Mouse (Mus musculus) myocyte (in vitro differentiated cells): ENCODE data around the gene Dgki. TPM values are rescaled to one million over a fixed set of nuclear protein-coding genes. Genes with fewer than 3 reads are reported as not detected.

ENCODE experiments used
- H3K27me3 ChIP-seq: one replicate; pipeline ENCODE4 v1.6.1; 2011; ENCODE audit not compliant: control insufficient read depth, insufficient read depth, insufficient read length
- H3K36me3 ChIP-seq: one replicate; pipeline ENCODE4 v1.6.1; 2011; ENCODE audit not compliant: control insufficient read depth, insufficient read depth
- H3K4me2 ChIP-seq: one replicate; pipeline ENCODE4 v1.6.1; 2011; ENCODE audit warnings: low read depth, control low read depth
- H3K4me3 ChIP-seq: one replicate; pipeline ENCODE4 v1.5.1; 2011; ENCODE audit warnings: mild to moderate bottlenecking, control low read depth, moderate library complexity
- H3K79me2 ChIP-seq: one replicate; pipeline ENCODE4 v1.6.1; 2011; ENCODE audit not compliant: control insufficient read depth, insufficient read depth
- H3ac ChIP-seq: one replicate; pipeline ENCODE4 v1.6.1; 2011; ENCODE audit not compliant: control insufficient read depth, insufficient read length
- CEBPB ChIP-seq: IDR thresholded peaks from 2 replicates; pipeline ENCODE4 v1.6.1; 2011; ENCODE audit warnings: mild to moderate bottlenecking, moderate library complexity; ENCODE audit not compliant: poor library complexity, insufficient read depth, severe bottlenecking
- E2F4 ChIP-seq: IDR thresholded peaks from one replicate; pipeline ENCODE4 v1.6.1; 2011; ENCODE audit warnings: mild to moderate bottlenecking, control low read depth, moderate library complexity; ENCODE audit not compliant: insufficient read depth
- MAX ChIP-seq: IDR thresholded peaks from one replicate; pipeline ENCODE4 v1.6.1; 2011; ENCODE audit warnings: low read depth, mild to moderate bottlenecking, control low read depth
- MYOD1 ChIP-seq, 3 experiments: IDR thresholded peaks; one replicate each; pipeline ENCODE4 v1.6.1; 2011; ENCODE audit warnings: control low read depth in 2 of 3, low read depth in 2 of 3, mild to moderate bottlenecking in 2 of 3, moderate library complexity in 1 of 3; ENCODE audit not compliant: insufficient read length in 2 of 3, control insufficient read depth in 1 of 3
- MYOG ChIP-seq, 3 experiments: IDR thresholded peaks; one replicate each; pipeline ENCODE4 v1.6.1; 2011; ENCODE audit warnings: control low read depth in 2 of 3, low read depth in 2 of 3, mild to moderate bottlenecking in 2 of 3; ENCODE audit not compliant: insufficient read length in 2 of 3, control insufficient read depth in 1 of 3, insufficient read depth in 1 of 3
- POLR2A ChIP-seq: IDR thresholded peaks from one replicate; pipeline ENCODE4 v1.6.1; 2011; ENCODE audit warnings: low read depth, mild to moderate bottlenecking, control low read depth, moderate library complexity; ENCODE audit not compliant: insufficient read length
- POLR2AphosphoS2 ChIP-seq: IDR thresholded peaks from one replicate; pipeline ENCODE4 v1.6.1; 2011; ENCODE audit warnings: low read depth, control low read depth; ENCODE audit not compliant: insufficient read length
- REST ChIP-seq: IDR thresholded peaks from one replicate; pipeline ENCODE4 v1.6.1; 2011; ENCODE audit warnings: mild to moderate bottlenecking, control low read depth, moderate library complexity; ENCODE audit not compliant: insufficient read depth, insufficient read length
- SRF ChIP-seq: IDR thresholded peaks from one replicate; pipeline ENCODE4 v1.6.1; 2011; ENCODE audit warnings: low read depth; ENCODE audit not compliant: control insufficient read depth, insufficient read length
- TCF12 ChIP-seq: IDR thresholded peaks from one replicate; pipeline ENCODE4 v1.6.1; 2011; ENCODE audit warnings: mild to moderate bottlenecking, control low read depth; ENCODE audit not compliant: poor library complexity, insufficient read depth, severe bottlenecking
- TCF3 ChIP-seq: IDR thresholded peaks from one replicate; pipeline ENCODE4 v1.6.1; 2011; ENCODE audit warnings: low read depth, control low read depth; ENCODE audit not compliant: insufficient read length
- USF1 ChIP-seq: IDR thresholded peaks from one replicate; pipeline ENCODE4 v1.6.1; 2011; ENCODE audit warnings: low read depth, mild to moderate bottlenecking, control low read depth, moderate library complexity
- polyA plus RNA-seq: library from polyadenylated mRNA; unstranded; fragments of >200 nt; fragmentation: generic; extraction: Trizol; gene quantifications from one replicate; pipeline ENCODE4 v1.2.1, GENCODE M21; 2012; ENCODE audit warnings: missing spikeins

Gene Dgki
- polyA plus RNA-seq, 1 experiment, result 0.02 TPM

- no peak overlapping the region for H3ac ChIP-seq
- H3K4me3 ChIP-seq, result no peak overlapping the region
- no peaks in the 10 kb centered on the region for H3K36me3 ChIP-seq
- no peak overlapping the region for H3K4me2 ChIP-seq
- H3K27me3 ChIP-seq, result no peaks in the 10 kb centered on the region
- TF ChIP-seq MYOD1 (IDR thresholded peaks at IDR 0.05; ENCODE audit: control insufficient read depth in 1 of 3, insufficient read length in 2 of 3, low read depth in 2 of 3), result no peak
- no peak for TF ChIP-seq TCF12
- no peak for TF ChIP-seq SRF
- TF ChIP-seq POLR2AphosphoS2, result no peak
- TF ChIP-seq TCF3, result no peak
- no peak for TF ChIP-seq USF1
- no peak for TF ChIP-seq MAX
- no peak for TF ChIP-seq MYOG (IDR thresholded peaks at IDR 0.05; ENCODE audit: control insufficient read depth in 1 of 3, insufficient read depth in 1 of 3, insufficient read length in 2 of 3, low read depth in 2 of 3)
- no peak for TF ChIP-seq REST
- no peak for TF ChIP-seq CEBPB
- TF ChIP-seq E2F4, result no peak
- TF ChIP-seq POLR2A, result no peak
- no peaks in the 10 kb centered on the region for H3K79me2 ChIP-seq
Observed at GRCm38 (mm10) chr6:36835351-36835750, 464.6 kb downstream of the Dgki start.

GRCm38 (mm10) chr6:36834695-36835265, 465.2 kb downstream of the Dgki start:
- no peaks in the 10 kb centered on the region for H3K79me2 ChIP-seq
- H3K36me3 ChIP-seq, result no peaks in the 10 kb centered on the region
- TF ChIP-seq MYOD1 (IDR thresholded peaks at IDR 0.05; ENCODE audit: control insufficient read depth in 1 of 3, insufficient read length in 2 of 3, low read depth in 2 of 3) (no peak), MAX (no peak), REST (no peak)
- no peak overlapping the region for H3K4me2 ChIP-seq
- H3K4me3 ChIP-seq, result no peak overlapping the region
- H3ac ChIP-seq, result no peak overlapping the region
- H3K27me3 ChIP-seq, result no peaks in the 10 kb centered on the region

GRCm38 (mm10) chr6:36832681-36833080, 467.3 kb downstream of the Dgki start:
- Histone ChIP-seq H3K4me2 (peak overlapping the region; percentile 53), H3K36me3 (no peaks in the 10 kb centered on the region), H3K79me2 (no peaks in the 10 kb centered on the region), H3K27me3 (no peaks in the 10 kb centered on the region), H3K4me3 (no peak overlapping the region), H3ac (no peak overlapping the region)
- TF ChIP-seq MYOD1 (IDR thresholded peaks at IDR 0.05; ENCODE audit: control insufficient read depth in 1 of 3, insufficient read length in 2 of 3, low read depth in 2 of 3) (peak in 2 of 3 experiments; percentile 18 to 39), MYOG (IDR thresholded peaks at IDR 0.05; ENCODE audit: control insufficient read depth in 1 of 3, insufficient read depth in 1 of 3, insufficient read length in 2 of 3, low read depth in 2 of 3) (no peak), CEBPB (no peak)

GRCm38 (mm10) chr6:36832207-36832606, 467.8 kb downstream of the Dgki start:
- H3K27me3 ChIP-seq, result no peaks in the 10 kb centered on the region
- no peak overlapping the region for H3ac ChIP-seq
- peak overlapping the region; percentile 53 for H3K4me2 ChIP-seq
- no peaks in the 10 kb centered on the region for H3K36me3 ChIP-seq
- TF ChIP-seq TCF12, result no peak
- TF ChIP-seq USF1, result no peak
- TF ChIP-seq MAX, result no peak
- TF ChIP-seq POLR2AphosphoS2, result no peak
- TF ChIP-seq MYOG (IDR thresholded peaks at IDR 0.05; ENCODE audit: control insufficient read depth in 1 of 3, insufficient read depth in 1 of 3, insufficient read length in 2 of 3, low read depth in 2 of 3), result no peak
- no peak for TF ChIP-seq SRF
- TF ChIP-seq CEBPB, result no peak
- TF ChIP-seq E2F4, result no peak
- no peak for TF ChIP-seq TCF3
- TF ChIP-seq MYOD1 (IDR thresholded peaks at IDR 0.05; ENCODE audit: control insufficient read depth in 1 of 3, insufficient read length in 2 of 3, low read depth in 2 of 3), result no peak
- TF ChIP-seq REST, result no peak
- no peak for TF ChIP-seq POLR2A
- H3K79me2 ChIP-seq, result no peaks in the 10 kb centered on the region
- no peak overlapping the region for H3K4me3 ChIP-seq

- Histone ChIP-seq H3K36me3 (no peaks in the 10 kb centered on the region), H3K4me3 (no peak overlapping the region), H3K4me2 (peak overlapping the region; percentile 28), H3K27me3 (no peaks in the 10 kb centered on the region), H3K79me2 (no peaks in the 10 kb centered on the region), H3ac (no peak overlapping the region)
- TF ChIP-seq CEBPB, result no peak
- TF ChIP-seq E2F4, result no peak
- TF ChIP-seq SRF, result no peak
- TF ChIP-seq USF1, result no peak
- no peak for TF ChIP-seq MYOG (IDR thresholded peaks at IDR 0.05; ENCODE audit: control insufficient read depth in 1 of 3, insufficient read depth in 1 of 3, insufficient read length in 2 of 3, low read depth in 2 of 3)
- no peak for TF ChIP-seq POLR2A
- no peak for TF ChIP-seq MYOD1 (IDR thresholded peaks at IDR 0.05; ENCODE audit: control insufficient read depth in 1 of 3, insufficient read length in 2 of 3, low read depth in 2 of 3)
- TF ChIP-seq MAX, result no peak
- no peak for TF ChIP-seq POLR2AphosphoS2
- no peak for TF ChIP-seq TCF12
- TF ChIP-seq TCF3, result no peak
- TF ChIP-seq REST, result no peak
Observed at GRCm38 (mm10) chr6:36830371-36830925, 469.5 kb downstream of the Dgki start.
